Mouse (Mus musculus) mouse trophoblast stem cell (cell line): ENCODE measurements around the gene Wbp4.
"Not testable (repeated sequence)": the region's sequence is repeated elsewhere in the genome, so short reads cannot be mapped to it uniquely, and the experiment has no call there.

Experiments used
- in situ Hi-C, 2 experiments: fragments of 300-500 bp; cut with MseI, MboI; formaldehyde crosslinking; loops; 2 replicates in 1 of 2; 3 replicates in 1 of 2; pipeline ENCODE4 v1.15.1; 2025

Gene Wbp4

GRCm38 (mm10) chr14:79481339-79482151 is at the start of gene Wbp4:
Gene Wbp4 (minus strand): TSS chr14:79481520.
- in situ Hi-C loops, result no loop called here

- in situ Hi-C loops, result no loop called here
These were observed 49.4 kb upstream of the Wbp4 start for GRCm38 (mm10) chr14:79530761-79531160.

GRCm38 (mm10) chr14:79529581-79530554 is 48.5 kb upstream of the Wbp4 start:
- in situ Hi-C loops, result no loop called here

GRCm38 (mm10) chr14:79527704-79528103 is 46.4 kb upstream of the Wbp4 start:
- in situ Hi-C loops, result no loop called here

- in situ Hi-C loops, result not testable (repeated sequence)
These were observed 44.8 kb upstream of the Wbp4 start for GRCm38 (mm10) chr14:79526106-79526505.

GRCm38 (mm10) chr14:79522387-79522786 is 41.1 kb upstream of the Wbp4 start:
- in situ Hi-C loops, result no loop called here

- in situ Hi-C loops, result no loop called here
These were observed 40.3 kb upstream of the Wbp4 start for GRCm38 (mm10) chr14:79521471-79522117.

- in situ Hi-C loops, result no loop called here
These were observed 39.7 kb upstream of the Wbp4 start for GRCm38 (mm10) chr14:79521056-79521455.

- in situ Hi-C loops, result no loop called here
These were observed 39.3 kb upstream of the Wbp4 start for GRCm38 (mm10) chr14:79520612-79521011.

- in situ Hi-C loops, result no loop called here
These were observed 38.3 kb upstream of the Wbp4 start for GRCm38 (mm10) chr14:79519663-79519975.

- in situ Hi-C loops, result no loop called here
These were observed 37.7 kb upstream of the Wbp4 start for GRCm38 (mm10) chr14:79518761-79519662.

GRCm38 (mm10) chr14:79518123-79518522 is 36.8 kb upstream of the Wbp4 start:
- in situ Hi-C loops, result no loop called here

- in situ Hi-C loops, result no loop called here
These were observed 35.9 kb upstream of the Wbp4 start for GRCm38 (mm10) chr14:79517185-79517740.

- in situ Hi-C loops, result no loop called here
These were observed 35.4 kb upstream of the Wbp4 start for GRCm38 (mm10) chr14:79516751-79517150.

- in situ Hi-C loops, result no loop called here
These were observed 34.9 kb upstream of the Wbp4 start for GRCm38 (mm10) chr14:79516243-79516610.

GRCm38 (mm10) chr14:79515511-79516242 is 34.4 kb upstream of the Wbp4 start:
- in situ Hi-C loops, result no loop called here

- in situ Hi-C loops, result no loop called here
These were observed 33.8 kb upstream of the Wbp4 start for GRCm38 (mm10) chr14:79515100-79515499.

- in situ Hi-C loops, result no loop called here
These were observed 32.6 kb upstream of the Wbp4 start for GRCm38 (mm10) chr14:79513951-79514350.

GRCm38 (mm10) chr14:79511521-79511920 is 30.2 kb upstream of the Wbp4 start:
- in situ Hi-C loops, result no loop called here

GRCm38 (mm10) chr14:79508662-79509305 is 27.5 kb upstream of the Wbp4 start:
- in situ Hi-C loops, result no loop called here
